Mouse (Mus musculus) ES-E14 (cell line): ENCODE measurements at regions not wholly inside any gene's neighbourhood (a gene's known extent, or its start where the extent isn't known, plus 50 kb on each side); places are given as distances from the start of the nearest gene placed in this dataset.

Experiments used
- DNase-seq: peaks from one replicate; pipeline ENCODE4 v3.0.0-alpha.2; 2013; ENCODE audit warnings: low read depth, low spot score
- H3K27ac ChIP-seq: 2 replicates; pipeline ENCODE4 v1.5.1; 2012; ENCODE audit warnings: low read depth, mild to moderate bottlenecking, low read length, moderate library complexity, mixed read lengths; ENCODE audit not compliant: poor library complexity, insufficient read depth, severe bottlenecking
- H3K36me3 ChIP-seq: 2 replicates; pipeline ENCODE4 v1.6.1; 2012; ENCODE audit warnings: mild to moderate bottlenecking, low read length, moderate library complexity, mixed read lengths; ENCODE audit not compliant: control insufficient read depth, poor library complexity, insufficient read depth, severe bottlenecking
- H3K4me1 ChIP-seq, 2 experiments: fragments of 150-350 bp in 1 of 2; sonication (generic) in 1 of 2; 2 replicates each; pipeline ENCODE4 v1.6.1; 2012; ENCODE audit warnings: low read length in 2 of 2, mild to moderate bottlenecking in 1 of 2, mixed read lengths in 1 of 2; ENCODE audit not compliant: control insufficient read depth in 2 of 2, insufficient read depth in 2 of 2, poor library complexity in 1 of 2
- H3K4me3 ChIP-seq, 2 experiments: fragments of 150-350 bp in 1 of 2; sonication (generic) in 1 of 2; 2 replicates each; pipeline ENCODE4 v1.5.1; 2012; ENCODE audit warnings: low read length in 2 of 2, low read depth in 1 of 2, mild to moderate bottlenecking in 1 of 2, mixed read lengths in 1 of 2; ENCODE audit not compliant: insufficient read depth in 1 of 2, poor library complexity in 1 of 2, severe bottlenecking in 1 of 2
- H3K9ac ChIP-seq: 2 replicates; pipeline ENCODE4 v1.6.1; 2012; ENCODE audit warnings: low read depth, mild to moderate bottlenecking, low read length, mixed read lengths; ENCODE audit not compliant: poor library complexity, insufficient read depth, severe bottlenecking
- H3K9me3 ChIP-seq: fragments of 150-350 bp; sonication (generic); 2 replicates; pipeline ENCODE4 v1.6.1; 2012; ENCODE audit warnings: low read depth, mild to moderate bottlenecking, low read length; ENCODE audit not compliant: control insufficient read depth, insufficient read depth
- CHD2 ChIP-seq: IDR thresholded peaks from 2 replicates; pipeline ENCODE4 v1.6.1; 2014; ENCODE audit warnings: mild to moderate bottlenecking, low read depth, low read length, inconsistent platforms
- HCFC1 ChIP-seq: IDR thresholded peaks from 2 replicates; pipeline ENCODE4 v1.6.1; 2012; ENCODE audit warnings: low read length, inconsistent platforms, borderline replicate concordance; ENCODE audit not compliant: insufficient read depth
- MAFK ChIP-seq: IDR thresholded peaks from 2 replicates; pipeline ENCODE4 v1.6.1; 2014; ENCODE audit warnings: mild to moderate bottlenecking, low read depth, low read length, inconsistent platforms; ENCODE audit not compliant: insufficient read depth
- ZC3H11A ChIP-seq: IDR thresholded peaks from 2 replicates; pipeline ENCODE4 v1.6.1; 2012; ENCODE audit warnings: low read depth, mild to moderate bottlenecking, inconsistent platforms, low read length, borderline replicate concordance
- ZNF384 ChIP-seq: IDR thresholded peaks from 2 replicates; pipeline ENCODE4 v1.6.1; 2012; ENCODE audit warnings: low read depth, low read length, inconsistent platforms
- in situ Hi-C, 2 experiments: fragments of 600-800 bp; cut with MboI; formaldehyde crosslinking; loops; one replicate each; pipeline ENCODE4 v1.15.1; 2025; ENCODE audit warnings: low sequenced_read_pairs in 2 of 2, inconsistent platforms in 1 of 2; ENCODE audit not compliant: unreplicated experiment in 2 of 2

DNA sequence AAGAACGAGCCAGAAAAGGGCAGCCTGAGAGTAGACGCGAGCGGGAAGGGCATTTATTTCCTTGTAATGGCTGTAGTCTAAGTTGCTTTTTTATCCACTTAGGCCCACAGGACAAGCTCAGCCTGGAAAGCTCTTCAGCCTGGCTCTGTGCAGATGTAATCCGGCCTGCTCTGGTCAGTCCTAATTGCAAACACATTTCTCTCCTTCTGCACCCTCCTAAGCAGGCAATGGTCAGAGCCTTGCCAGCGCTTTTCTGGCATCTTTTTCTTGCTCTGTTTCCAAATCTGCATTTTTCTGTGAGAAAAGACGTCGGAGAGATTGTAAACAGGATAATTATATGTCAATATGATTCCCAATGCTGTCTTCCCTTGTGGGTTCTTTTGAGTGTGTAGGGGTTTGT, 224.3 kb upstream of the Tank start:
- Histone ChIP-seq H3K36me3 (no peaks in the 10 kb centered on the region), H3K27ac (no peak overlapping the region), H3K9me3 (no peaks in the 10 kb centered on the region), H3K4me1 (no peaks in the 10 kb centered on the region), H3K9ac (no peak overlapping the region), H3K4me3 (no peak overlapping the region)
- TF ChIP-seq MAFK: no peak
- TF ChIP-seq ZNF384: no peak
- no peak for TF ChIP-seq HCFC1
- no peak for TF ChIP-seq ZC3H11A
- no peak for TF ChIP-seq CHD2
- DNase-seq: no peak
- in situ Hi-C loops: no loop called here

DNA sequence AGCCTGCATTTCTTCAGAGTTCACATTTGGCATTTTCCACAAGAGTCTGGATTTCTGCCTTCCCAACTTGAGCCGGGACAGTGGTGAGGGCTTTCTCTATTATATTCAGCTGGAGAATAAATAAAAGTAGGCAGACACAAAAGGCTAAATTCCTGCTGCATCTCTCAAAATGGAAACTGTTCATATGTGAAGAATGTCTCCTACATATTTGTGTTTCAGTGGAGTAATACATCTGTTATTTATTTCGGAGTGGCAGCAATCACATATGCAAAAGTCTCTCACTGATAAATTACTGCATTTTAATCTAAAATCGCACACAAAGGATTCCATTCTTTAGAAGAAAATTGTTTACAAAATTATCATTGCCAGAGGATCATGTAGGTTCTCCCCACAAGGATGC, 230.9 kb upstream of the Tank start:
- no peak overlapping the region for H3K9ac ChIP-seq

DNA sequence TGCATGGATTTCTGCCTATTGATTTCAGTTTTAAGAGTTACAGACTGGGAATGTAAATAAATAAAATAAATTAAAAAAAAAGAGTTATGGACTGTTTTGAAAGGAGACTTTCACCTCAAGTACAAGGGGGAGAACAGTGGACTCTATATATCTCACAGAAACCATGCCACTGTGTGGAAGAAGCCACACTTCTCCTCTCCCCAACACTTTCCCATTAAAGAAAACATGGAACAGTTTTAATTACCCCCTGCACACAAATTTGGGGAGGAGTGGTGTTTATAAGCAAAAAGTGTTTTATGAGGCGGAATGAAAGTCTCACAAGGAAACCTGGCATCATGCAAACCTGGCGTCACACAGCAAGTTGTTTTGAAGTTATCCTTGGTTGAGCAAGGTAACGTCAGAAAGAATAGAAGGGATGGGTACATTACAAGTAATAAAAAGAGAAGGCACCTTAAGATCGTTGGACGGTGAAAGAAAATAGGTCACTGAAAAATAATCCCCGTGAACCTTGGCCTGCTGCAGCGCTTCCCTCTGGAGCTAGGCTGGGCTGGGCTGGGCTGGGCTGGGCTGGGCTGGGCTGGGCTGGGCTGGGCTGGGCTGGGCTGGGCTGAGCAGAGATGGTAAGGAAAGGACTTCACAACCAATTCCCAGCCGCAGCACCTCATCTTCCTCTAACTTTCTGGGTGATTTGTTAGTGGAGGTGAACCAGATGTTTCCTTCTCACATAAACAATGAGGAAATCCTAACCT, 232.2 kb upstream of the Tank start:
- no peak for DNase-seq
- no peak overlapping the region for H3K27ac ChIP-seq
- H3K4me1 ChIP-seq: peaks cover under 1 to 4% of the 10 kb centered on the region in 2 experiments; a peak in 1 of 4 replicates
- TF ChIP-seq MAFK: no peak
- no peak for TF ChIP-seq HCFC1
- TF ChIP-seq ZNF384: no peak
- no peak for TF ChIP-seq ZC3H11A
- no peak for TF ChIP-seq CHD2
- no peak overlapping the region for H3K4me3 ChIP-seq
- in situ Hi-C loops: no loop called here
- no peak overlapping the region for H3K9ac ChIP-seq
- H3K9me3 ChIP-seq: no peaks in the 10 kb centered on the region
- H3K36me3 ChIP-seq: no peaks in the 10 kb centered on the region

More for the DNA sequence above, 230.9 kb upstream of the Tank start:
- Histone ChIP-seq H3K9me3 (no peaks in the 10 kb centered on the region), H3K36me3 (no peaks in the 10 kb centered on the region), H3K4me1 (no peaks in the 10 kb centered on the region), H3K27ac (no peak overlapping the region), H3K4me3 (no peak overlapping the region)
- DNase-seq: no peak
- in situ Hi-C loops: no loop called here
- TF ChIP-seq ZC3H11A: no peak
- TF ChIP-seq CHD2: no peak
- no peak for TF ChIP-seq HCFC1
- TF ChIP-seq ZNF384: no peak
- TF ChIP-seq MAFK: no peak

DNA sequence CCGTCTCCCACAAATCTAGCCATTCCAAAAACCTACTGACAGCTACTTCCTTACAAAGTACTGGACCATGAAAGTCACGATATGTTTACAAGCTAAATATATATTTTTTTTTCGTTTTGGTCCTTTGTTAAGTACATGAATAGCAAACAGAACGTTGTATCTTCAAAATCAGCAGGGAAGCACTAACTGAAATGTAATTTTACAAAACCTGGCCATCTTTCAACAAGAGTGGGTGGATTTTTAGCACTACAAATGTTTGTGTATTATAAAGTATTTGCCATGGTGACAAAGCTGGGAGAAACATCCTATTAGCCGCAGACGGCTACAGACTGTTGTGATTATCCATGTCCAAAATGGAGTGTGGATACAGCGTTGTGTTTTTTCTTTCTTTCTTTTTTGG, 233.1 kb upstream of the Tank start:
- Histone ChIP-seq H3K9me3 (no peaks in the 10 kb centered on the region), H3K9ac (no peak overlapping the region), H3K4me1 (peaks cover 2 to 4% of the 10 kb centered on the region in 2 experiments; a peak in 1 of 4 replicates), H3K4me3 (no peak overlapping the region), H3K36me3 (no peaks in the 10 kb centered on the region), H3K27ac (no peak overlapping the region)
- DNase-seq: no peak
- in situ Hi-C loops: no loop called here
- TF ChIP-seq ZNF384 (no peak), MAFK (no peak), HCFC1 (no peak), ZC3H11A (no peak), CHD2 (no peak)

DNA sequence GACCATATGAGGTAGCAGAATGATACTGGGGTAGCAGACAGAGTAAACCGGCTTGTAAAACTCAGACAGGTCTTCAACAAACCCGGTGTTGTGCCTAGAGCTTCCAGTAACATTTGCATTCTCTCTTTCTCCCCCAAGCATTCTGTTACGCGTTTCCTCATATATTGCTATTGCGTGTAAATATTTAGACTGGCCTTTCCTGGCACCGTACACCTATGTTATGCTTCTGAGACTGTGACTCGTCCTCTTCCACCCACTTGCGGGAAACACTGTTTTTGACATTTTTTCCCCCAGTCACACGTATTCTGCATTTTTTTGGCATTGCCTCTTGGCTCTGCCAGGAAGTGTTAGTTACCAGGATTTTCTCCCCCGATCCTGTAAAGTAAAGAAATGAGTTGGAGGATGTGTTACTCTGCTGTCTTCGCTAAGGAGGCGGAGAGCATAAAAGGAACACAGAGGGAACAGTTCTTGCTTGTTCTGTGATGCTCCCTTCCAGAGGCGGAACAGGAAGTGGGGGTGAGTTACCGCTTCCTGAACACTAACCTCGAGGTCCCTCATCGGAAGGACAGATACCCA, 233.7 kb upstream of the Tank start:
- Histone ChIP-seq H3K9ac (no peak overlapping the region), H3K9me3 (no peaks in the 10 kb centered on the region), H3K36me3 (no peaks in the 10 kb centered on the region), H3K27ac (no peak overlapping the region), H3K4me1 (peaks cover 2 to 4% of the 10 kb centered on the region in 2 experiments; a peak in 1 of 4 replicates), H3K4me3 (no peak overlapping the region)
- no peak for DNase-seq
- no peak for TF ChIP-seq MAFK
- no peak for TF ChIP-seq HCFC1
- no peak for TF ChIP-seq ZC3H11A
- no peak for TF ChIP-seq CHD2
- TF ChIP-seq ZNF384: no peak
- in situ Hi-C loops: no loop called here
